Mouse (Mus musculus) small intestine, adult 2 months (tissue): ENCODE measurements around the gene Nanos3. TPM values are rescaled to one million over a fixed set of nuclear protein-coding genes. Genes with fewer than 3 reads are reported as not detected.

Experiments used
- H3K27ac ChIP-seq: fragments of 200-500 bp; 2 replicates; pipeline ENCODE4 v1.5.1; 2012; ENCODE audit warnings: low read depth, low read length, control low read depth, inconsistent platforms; ENCODE audit not compliant: insufficient read depth
- H3K27me3 ChIP-seq: fragments of 200-500 bp; 2 replicates; pipeline ENCODE4 v1.6.1; 2012; ENCODE audit warnings: mild to moderate bottlenecking, moderate library complexity, low read length, inconsistent platforms; ENCODE audit not compliant: control insufficient read depth, insufficient read depth
- H3K36me3 ChIP-seq: fragments of 200-500 bp; 2 replicates; pipeline ENCODE4 v1.6.1; 2012; ENCODE audit warnings: mild to moderate bottlenecking, low read length, control low read depth, inconsistent platforms; ENCODE audit not compliant: control insufficient read depth, insufficient read depth
- H3K4me1 ChIP-seq: fragments of 200-500 bp; 2 replicates; pipeline ENCODE4 v1.6.1; 2012; ENCODE audit warnings: low read length, inconsistent platforms, mixed read lengths; ENCODE audit not compliant: control insufficient read depth, insufficient read depth, insufficient read length
- H3K4me3 ChIP-seq: fragments of 200-500 bp; 2 replicates; pipeline ENCODE4 v1.5.1; 2012; ENCODE audit warnings: low read depth, mild to moderate bottlenecking, control low read depth, inconsistent platforms, low read length, moderate library complexity
- CTCF ChIP-seq: fragments of 200-500 bp; IDR thresholded peaks from 2 replicates; pipeline ENCODE4 v1.5.1; 2012; ENCODE audit warnings: low read depth, mild to moderate bottlenecking, control low read depth, inconsistent platforms, low read length, moderate library complexity, mixed read lengths; ENCODE audit not compliant: insufficient replicate concordance, insufficient read length; ENCODE audit errors: extremely low read depth
- POLR2A ChIP-seq: fragments of 200-500 bp; IDR thresholded peaks from 2 replicates; pipeline ENCODE4 v1.6.1; 2012; ENCODE audit warnings: low read depth, mild to moderate bottlenecking, control low read depth, inconsistent platforms, low read length, moderate library complexity
- WGBS: fragments of 180-500 bp; shearing (Covaris S2); methylation state at CpG from one replicate; pipeline ENCODE4 v1.1.7; 2018; 5-methylcytosine and 5-hydroxymethylcytosine counted together
- polyA plus RNA-seq: library from polyadenylated mRNA; depleted of rRNA; stranded (reverse); fragments of >200 nt; gene quantifications from 2 replicates; pipeline ENCODE4 v1.2.3, GENCODE M21; 2012

Nanos3 gene
- polyA plus RNA-seq, 1 experiment, result 0.62 TPM

GRCm38 (mm10) chr8:84217206-84217605 is 32.2 kb upstream of the Nanos3 start:
- 94% methylated on average over 11 of the region's 11 CpGs for WGBS
- no peaks in the 10 kb centered on the region for H3K4me1 ChIP-seq
- peaks cover 36% of the 10 kb centered on the region for H3K36me3 ChIP-seq
- H3K27ac ChIP-seq, result no peak overlapping the region
- no peak overlapping the region for H3K4me3 ChIP-seq
- no peak for TF ChIP-seq CTCF
- H3K27me3 ChIP-seq, result no peaks in the 10 kb centered on the region

DNA sequence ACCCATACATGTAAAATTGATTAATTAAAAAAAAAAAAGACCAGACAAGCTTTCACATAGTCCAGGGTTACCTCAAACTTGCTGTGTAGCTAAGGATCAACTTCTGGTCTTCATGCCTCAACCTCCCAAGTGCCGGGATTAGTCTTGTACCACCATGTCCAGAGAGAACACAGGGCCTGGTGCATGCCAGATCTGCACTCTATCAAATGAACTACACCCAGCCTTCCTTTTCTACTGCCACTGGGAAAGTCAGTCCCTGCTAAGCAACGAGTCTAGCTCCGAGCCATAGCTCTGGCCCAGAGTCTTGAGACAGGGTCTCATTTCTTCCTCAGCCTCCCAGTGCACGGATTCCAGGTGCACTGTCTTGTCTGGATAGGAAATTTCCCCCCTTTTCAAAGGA is 28.3 kb upstream of the Nanos3 start:
- Histone ChIP-seq H3K4me1 (no peaks in the 10 kb centered on the region; the same call in 1 of the 2 replicates), H3K36me3 (peaks cover 37% of the 10 kb centered on the region), H3K27me3 (no peaks in the 10 kb centered on the region), H3K4me3 (no peak overlapping the region), H3K27ac (no peak overlapping the region)
- 91% methylated on average over 4 of the region's 4 CpGs for WGBS
- TF ChIP-seq POLR2A (no peak), CTCF (no peak)

- H3K4me1 ChIP-seq, result no peaks in the 10 kb centered on the region; the same call in 1 of the 2 replicates
- 92% methylated on average over 31 of the region's 31 CpGs for WGBS
- H3K36me3 ChIP-seq, result peaks cover 34% of the 10 kb centered on the region; the same call in 1 of the 2 replicates
- no peak overlapping the region for H3K27ac ChIP-seq
- TF ChIP-seq POLR2A (no peak), CTCF (no peak)
- no peak overlapping the region for H3K4me3 ChIP-seq
- H3K27me3 ChIP-seq, result no peaks in the 10 kb centered on the region
Observed at GRCm38 (mm10) chr8:84211881-84212563, 27.0 kb upstream of the Nanos3 start.

DNA sequence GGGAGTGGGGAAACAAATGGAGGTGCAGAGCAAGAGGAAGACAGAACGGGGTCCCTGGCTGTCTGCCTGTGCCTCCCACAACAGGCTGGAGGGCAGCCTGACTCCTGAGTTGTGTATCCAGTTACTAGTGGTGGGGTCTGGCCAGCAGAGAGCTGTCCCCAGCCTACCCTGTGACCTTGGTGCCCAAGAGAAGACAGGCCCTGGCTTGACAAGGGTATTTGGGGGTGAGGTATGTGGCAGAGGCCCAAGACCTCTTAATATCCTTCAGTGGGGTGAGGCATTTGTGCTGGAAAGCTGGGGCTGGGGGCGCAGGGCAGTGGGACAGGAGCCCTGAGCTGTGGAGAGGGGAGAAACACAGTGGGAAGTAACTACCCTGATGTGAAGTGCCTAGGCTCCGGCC is 26.2 kb upstream of the Nanos3 start:
- Histone ChIP-seq H3K4me1 (no peaks in the 10 kb centered on the region; the same call in 1 of the 2 replicates), H3K27me3 (no peaks in the 10 kb centered on the region), H3K36me3 (peaks cover 33% of the 10 kb centered on the region; the same call in 1 of the 2 replicates), H3K27ac (no peak overlapping the region), H3K4me3 (no peak overlapping the region)
- no peak for TF ChIP-seq CTCF
- no peak for TF ChIP-seq POLR2A
- 87% methylated on average over 3 of the region's 3 CpGs for WGBS

DNA sequence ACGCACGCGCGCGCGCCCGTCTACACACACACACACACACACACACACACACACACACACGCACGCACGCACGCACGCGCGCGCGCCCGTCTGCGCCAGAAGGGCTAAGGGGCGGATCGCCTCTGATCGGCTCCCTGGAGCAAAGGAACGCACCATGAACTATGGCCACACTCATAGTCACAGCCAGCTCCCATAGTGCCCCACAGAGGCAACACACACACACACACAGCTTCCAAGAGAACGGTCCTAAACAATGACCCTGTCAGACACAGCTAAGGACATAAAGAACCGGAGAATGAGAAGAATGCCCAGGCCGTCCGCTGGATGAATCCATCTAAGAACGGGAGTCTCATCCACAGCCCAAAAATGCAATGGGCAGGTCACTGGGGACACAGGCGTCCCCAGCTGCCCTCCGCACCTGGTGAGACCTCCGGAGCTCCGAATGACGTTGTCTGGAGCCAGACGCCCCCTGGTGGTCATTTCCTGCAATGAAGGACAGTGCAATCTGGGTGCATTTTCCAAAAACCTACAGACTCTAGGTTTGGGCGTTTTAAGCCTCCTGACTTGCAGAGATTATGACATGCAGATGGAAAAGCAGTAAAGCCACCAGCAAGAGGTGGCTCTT is 25.3 kb upstream of the Nanos3 start:
- H3K4me3 ChIP-seq, result no peak overlapping the region
- 52% methylated on average over 34 of the region's 34 CpGs for WGBS
- TF ChIP-seq CTCF (peak; percentile 91), POLR2A (no peak)
- peaks cover 26% of the 10 kb centered on the region; the same call in 1 of the 2 replicates for H3K36me3 ChIP-seq
- H3K27me3 ChIP-seq, result no peaks in the 10 kb centered on the region
- no peak overlapping the region for H3K27ac ChIP-seq
- H3K4me1 ChIP-seq, result no peaks in the 10 kb centered on the region; the same call in 1 of the 2 replicates

- Histone ChIP-seq H3K27ac (no peak overlapping the region), H3K4me3 (no peak overlapping the region), H3K36me3 (peaks cover 24% of the 10 kb centered on the region; the same call in 1 of the 2 replicates), H3K27me3 (no peaks in the 10 kb centered on the region), H3K4me1 (peaks cover 4% of the 10 kb centered on the region)
- TF ChIP-seq CTCF, result no peak
- no peak for TF ChIP-seq POLR2A
- 71% methylated on average over 17 of the region's 17 CpGs for WGBS
Observed at GRCm38 (mm10) chr8:84208381-84209380, 23.7 kb upstream of the Nanos3 start.

DNA sequence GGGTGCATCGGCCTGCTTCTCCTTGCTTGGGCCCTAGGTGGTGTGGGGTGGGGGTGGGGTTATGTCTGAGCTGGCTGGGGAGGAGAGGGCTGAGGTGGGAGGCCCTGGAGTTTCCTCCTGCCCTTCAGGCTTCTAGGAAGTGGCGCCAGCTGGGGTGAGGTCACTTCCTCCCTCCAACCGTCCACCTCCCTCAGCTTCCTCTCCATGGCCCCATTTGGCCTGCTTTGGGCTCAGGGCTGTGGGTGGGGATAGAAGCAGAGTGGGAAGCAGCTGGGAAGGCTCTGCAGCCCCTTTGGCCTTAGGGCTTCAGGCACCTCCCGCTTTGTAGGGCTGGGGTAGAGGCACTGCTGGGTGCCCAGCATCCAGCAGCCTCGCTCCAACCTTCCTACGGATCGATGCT is 22.8 kb upstream of the Nanos3 start:
- H3K27me3 ChIP-seq, result no peaks in the 10 kb centered on the region

More for the DNA sequence above, 22.8 kb upstream of the Nanos3 start:
- TF ChIP-seq CTCF (no peak), POLR2A (no peak)
- H3K4me1 ChIP-seq, result peaks cover 5% of the 10 kb centered on the region
- no peak overlapping the region for H3K4me3 ChIP-seq
- H3K27ac ChIP-seq, result no peak overlapping the region
- H3K36me3 ChIP-seq, result peaks cover 24% of the 10 kb centered on the region; the same call in 1 of the 2 replicates
- 64% methylated on average over 7 of the region's 7 CpGs for WGBS
